Mouse (Mus musculus) left cerebral cortex, postnatal 10 days (tissue): ENCODE measurements around the gene Aip. TPM values are rescaled to one million over a fixed set of nuclear protein-coding genes. Genes with fewer than 3 reads are reported as not detected.

ENCODE experiments used
- DNase-seq, 2 experiments: peaks; one replicate each; pipeline ENCODE4 v3.0.0; 2021 to 2022; ENCODE audit warnings: low spot score in 2 of 2, mixed read lengths in 1 of 2; ENCODE audit errors: extremely low spot score in 1 of 2
- intact Hi-C: fragments of 180-260 bp; cut with DNase I; formaldehyde crosslinking; loops from one replicate; pipeline ENCODE4 v1.15.1; 2025
- total RNA-seq, 2 experiments: library from RNA; stranded (reverse); gene quantifications; 2 replicates each; pipeline ENCODE4 v1.2.3; 2021

Gene Aip
- total RNA-seq, 2 experiments from 2014 or later: 74.2 to 83.5 TPM

DNA sequence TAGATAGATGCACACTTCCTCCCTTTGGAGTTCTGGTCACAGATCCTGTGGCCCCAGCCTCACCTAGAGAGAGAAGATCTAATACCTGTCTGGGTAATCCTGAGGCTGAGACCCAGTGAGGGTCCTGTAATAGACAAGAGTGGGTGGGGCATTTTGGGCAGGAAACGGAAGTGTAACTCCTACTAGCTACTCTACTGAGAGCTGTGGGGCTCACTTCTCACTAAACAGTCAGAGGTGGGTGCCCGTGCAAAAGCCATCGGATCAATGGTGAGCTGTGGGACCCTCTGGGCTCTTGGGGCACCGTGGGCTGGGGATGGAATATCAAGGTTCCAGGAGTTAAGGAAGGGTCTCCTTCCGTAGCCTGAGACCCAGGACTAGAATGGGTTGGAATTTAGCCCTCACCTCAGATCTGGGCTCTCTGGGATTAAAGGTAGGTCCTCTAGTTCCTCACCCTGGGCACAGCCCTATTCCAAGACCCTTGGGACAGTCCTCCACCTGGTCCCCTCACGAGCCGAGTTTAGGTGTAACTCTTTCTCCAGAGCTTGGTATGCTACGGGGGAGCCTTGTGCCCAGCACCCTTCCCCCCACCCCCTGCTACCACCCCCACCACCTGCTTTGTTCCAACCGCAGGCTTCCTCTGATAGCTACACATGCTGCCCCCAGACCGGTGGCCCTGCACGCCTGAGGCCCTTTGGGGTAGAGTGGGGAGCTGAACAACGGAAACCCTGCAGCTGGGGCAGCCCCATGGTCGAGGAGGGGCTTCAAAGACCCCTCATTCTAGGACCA lies 29.0 kb upstream of the Aip start:
- no peak for DNase-seq
- intact Hi-C loops: no loop called here

GRCm38 (mm10) chr19:4153232-4153654 lies 27.6 kb upstream of the Aip start, which contains the start of gene Ptprcap:
TSS of gene Ptprcap (plus strand) at chr19:4153604.
- intact Hi-C loops: no loop called here
- peak in 1 of 2 experiments; percentile 31 for DNase-seq

DNA sequence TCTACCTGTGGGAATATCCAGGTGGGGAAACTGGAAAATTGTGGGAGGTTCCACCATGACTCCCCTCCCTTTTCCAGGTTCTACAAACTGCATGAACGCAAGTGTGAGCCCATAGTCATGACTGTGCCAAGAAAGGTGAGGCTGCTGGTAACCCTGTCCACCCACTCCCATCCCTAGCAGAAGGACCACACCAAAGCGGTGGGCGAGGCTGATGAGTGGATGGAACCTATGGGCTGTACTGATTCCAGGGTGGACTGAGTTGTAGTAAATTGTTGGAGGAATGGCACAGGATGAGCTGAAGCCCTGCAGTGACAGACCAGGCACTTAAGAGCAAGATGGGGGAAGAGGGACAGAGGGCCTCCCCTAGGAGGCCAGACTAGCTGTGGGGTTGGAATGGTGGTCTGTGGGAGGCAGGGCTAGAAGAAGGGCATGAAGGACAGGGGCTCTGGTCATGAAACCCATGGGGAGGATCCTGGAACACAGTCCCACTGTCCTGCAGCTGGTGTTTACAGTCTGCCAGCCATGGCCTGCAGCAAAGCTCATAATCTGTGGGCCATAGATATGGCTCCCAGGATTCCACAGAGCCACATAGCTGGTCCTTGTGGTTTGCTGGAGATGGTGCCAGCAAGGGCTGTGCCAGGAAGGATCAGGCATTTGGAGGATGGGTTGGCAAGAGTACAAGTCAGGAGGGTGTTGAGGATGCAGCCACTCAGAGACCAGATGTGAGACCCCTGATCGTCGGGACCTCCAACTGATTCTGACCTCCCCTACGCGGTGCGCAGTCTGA lies 27.0 kb upstream of the Aip start:
- intact Hi-C loops: no loop called here
- DNase-seq: peak in 1 of 2 experiments; percentile 13

- intact Hi-C loops: no loop called here
- no peak for DNase-seq
Measured at GRCm38 (mm10) chr19:4151898-4152297, 26.2 kb upstream of the Aip start.

DNA sequence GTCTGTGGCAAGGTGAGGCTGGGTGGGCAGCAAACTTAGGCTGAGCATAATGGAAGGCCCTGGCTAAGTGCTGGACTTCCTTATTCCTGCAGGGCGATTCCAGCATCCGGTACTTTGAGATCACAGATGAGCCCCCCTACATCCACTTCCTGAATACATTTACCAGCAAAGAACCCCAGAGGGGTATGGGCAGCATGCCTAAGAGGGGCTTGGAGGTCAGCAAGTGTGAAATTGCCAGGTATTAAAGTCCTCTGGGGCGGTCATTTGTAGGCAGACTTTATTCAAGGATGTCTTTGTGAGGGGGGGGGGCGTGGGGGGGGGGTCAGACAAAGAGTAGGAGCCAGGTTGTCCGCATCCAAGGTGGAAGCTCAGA lies 25.8 kb upstream of the Aip start:
- no peak for DNase-seq
- intact Hi-C loops: no loop called here

- DNase-seq: peak in 1 of 2 experiments; percentile 30
Measured at GRCm38 (mm10) chr19:4150567-4151487, 25.2 kb upstream of the Aip start.

DNA sequence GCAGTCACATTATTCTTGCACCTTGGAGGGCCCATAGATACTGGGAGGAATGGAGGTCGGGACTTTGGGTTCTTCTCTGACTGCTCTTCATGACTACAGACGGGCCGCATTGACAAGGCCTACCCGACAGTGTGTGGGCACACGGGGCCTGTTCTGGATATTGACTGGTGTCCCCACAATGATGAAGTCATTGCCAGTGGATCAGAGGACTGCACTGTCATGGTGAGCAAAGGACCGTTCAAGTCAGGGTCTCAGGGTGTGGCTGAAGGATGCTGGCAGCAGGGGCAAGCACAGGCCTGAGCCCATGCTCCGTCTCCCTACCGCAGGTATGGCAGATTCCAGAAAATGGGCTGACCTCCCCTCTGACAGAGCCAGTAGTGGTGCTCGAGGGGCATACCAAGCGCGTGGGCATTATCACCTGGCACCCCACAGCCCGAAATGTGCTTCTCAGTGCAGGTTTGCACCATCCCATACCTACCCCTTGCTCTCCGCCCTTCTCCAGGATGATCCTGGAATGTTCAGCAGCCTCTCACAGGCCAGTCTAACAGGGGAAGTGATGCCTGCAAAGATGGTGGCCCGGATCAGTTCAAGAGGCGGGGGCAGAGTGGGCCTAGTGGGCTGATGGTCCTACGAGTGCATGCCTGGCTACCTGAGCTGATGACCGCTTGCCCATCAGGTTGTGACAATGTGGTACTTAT lies 24.3 kb upstream of the Aip start:
- DNase-seq: peak in 1 of 2 experiments; percentile 24
- intact Hi-C loops: no loop called here

More at GRCm38 (mm10) chr19:4150567-4151487, 25.2 kb upstream of the Aip start:
- intact Hi-C loops: no loop called here

DNA sequence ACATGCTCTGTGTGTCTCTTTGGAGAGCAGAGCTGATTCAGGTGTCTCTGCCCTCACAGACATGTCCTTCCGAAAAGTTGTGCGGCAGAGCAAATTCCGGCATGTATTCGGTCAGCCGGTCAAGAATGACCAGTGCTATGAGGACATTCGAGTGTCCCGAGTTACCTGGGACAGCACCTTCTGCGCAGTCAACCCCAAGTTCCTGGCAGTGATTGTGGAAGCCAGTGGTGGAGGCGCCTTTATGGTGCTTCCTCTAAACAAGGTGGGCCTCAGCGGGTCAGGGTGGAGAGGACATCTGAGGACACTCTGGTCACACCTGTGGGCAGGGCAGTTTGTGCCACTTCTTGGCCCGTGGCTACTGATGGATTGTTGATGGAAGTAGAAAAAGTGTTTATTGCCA lies 23.6 kb upstream of the Aip start:
- no peak for DNase-seq
- intact Hi-C loops: no loop called here

DNA sequence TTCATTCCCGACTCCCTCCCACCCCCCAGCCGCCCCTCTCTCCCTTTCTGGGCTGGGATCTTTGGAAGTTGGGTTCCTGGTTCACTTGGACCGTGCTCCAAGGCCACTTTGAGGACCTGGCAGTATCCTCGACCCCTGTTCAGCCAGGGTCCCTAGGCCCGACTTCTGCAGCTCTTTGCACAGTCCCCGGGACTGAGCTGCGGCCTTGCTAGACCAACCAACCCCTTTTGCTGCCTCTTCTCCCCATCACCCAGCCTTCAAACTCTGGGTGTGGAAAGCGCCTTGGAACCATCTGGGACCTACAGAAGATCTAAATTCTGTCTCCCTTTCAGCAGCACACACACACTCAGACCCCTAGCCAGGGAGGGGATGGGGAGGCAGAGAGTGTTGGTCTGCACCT lies 23.2 kb upstream of the Aip start:
- intact Hi-C loops: no loop called here
- DNase-seq: no peak

DNA sequence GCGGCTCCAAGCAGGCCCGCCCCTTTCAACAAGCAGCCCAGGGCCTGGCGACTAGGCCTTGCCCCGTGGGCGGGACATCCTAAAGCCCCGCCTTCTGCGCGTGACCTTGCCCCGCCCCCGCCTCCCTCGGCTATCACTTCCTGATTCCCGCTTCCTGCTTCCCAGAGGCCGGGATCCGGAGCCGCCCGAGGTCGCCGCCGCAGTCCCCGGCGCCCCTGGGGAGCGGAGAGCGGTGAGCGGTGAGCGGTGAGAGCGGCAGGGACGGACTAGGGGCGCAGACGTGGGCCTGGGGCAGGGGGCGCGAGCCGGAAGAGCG lies 22.8 kb upstream of the Aip start, which contains the start of gene Coro1b:
Coro1b (plus strand) TSS at position 129 of the 316 bp plus-strand sequence.
- DNase-seq: peak; percentile 90 to 97
- intact Hi-C loops: no loop called here

DNA sequence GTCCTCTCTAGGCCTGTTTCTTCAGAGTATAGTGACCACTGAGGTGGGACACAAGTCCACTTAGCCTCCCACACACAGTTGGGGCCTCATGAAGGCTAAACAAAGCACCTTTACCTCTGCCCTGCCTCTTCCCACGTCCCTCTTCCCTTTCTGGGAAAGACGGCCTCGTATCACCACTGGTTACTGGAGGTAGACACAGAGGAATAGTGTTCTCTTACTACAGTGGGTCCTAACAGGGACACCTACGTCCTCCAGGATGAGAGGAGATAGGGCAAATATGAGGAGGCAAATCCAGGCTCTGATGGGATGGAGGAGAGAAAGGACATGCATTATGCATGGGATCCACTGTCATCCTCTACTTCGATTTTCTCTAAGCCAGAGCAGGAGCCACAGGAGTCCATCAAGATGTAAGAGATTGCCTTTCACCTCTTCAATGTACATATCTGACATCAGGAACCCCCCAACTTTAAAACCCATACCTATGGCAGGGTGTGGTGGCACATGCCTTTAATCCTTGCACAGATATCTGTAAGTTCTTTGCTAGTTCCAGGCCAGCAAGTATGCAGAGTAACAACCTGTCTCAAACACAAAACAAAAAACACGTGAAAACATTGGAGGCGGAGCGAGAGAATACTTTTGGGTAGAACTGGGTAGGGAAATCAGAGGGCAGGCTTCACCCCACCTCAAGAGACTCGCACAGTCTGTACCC lies 22.3 kb upstream of the Aip start:
- intact Hi-C loops: no loop called here
- no peak for DNase-seq

GRCm38 (mm10) chr19:4147022-4147405 lies 21.4 kb upstream of the Aip start:
- DNase-seq: no peak
- intact Hi-C loops: no loop called here

- DNase-seq: no peak
- intact Hi-C loops: no loop called here
Measured at GRCm38 (mm10) chr19:4146366-4147021, 20.8 kb upstream of the Aip start.

DNA sequence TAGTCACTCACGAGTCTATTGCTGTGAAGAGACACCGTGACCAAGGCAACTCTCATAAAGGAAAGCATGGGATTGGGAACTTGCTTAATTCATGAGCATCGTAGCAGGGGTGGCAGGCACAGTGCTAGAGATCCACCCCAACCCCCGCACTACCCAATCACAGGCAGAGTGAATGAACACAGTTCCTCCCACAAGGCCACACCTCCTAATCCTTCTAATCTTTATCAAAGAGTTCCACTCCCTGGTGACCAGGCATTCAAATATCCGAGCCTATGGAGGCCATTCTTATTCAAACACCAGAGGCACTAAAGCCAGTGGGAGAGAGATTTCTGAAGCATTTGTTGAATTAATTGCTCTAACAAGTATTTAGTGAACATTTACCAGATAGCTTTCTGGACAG lies 20.3 kb upstream of the Aip start:
- DNase-seq: no peak
- intact Hi-C loops: no loop called here

DNA sequence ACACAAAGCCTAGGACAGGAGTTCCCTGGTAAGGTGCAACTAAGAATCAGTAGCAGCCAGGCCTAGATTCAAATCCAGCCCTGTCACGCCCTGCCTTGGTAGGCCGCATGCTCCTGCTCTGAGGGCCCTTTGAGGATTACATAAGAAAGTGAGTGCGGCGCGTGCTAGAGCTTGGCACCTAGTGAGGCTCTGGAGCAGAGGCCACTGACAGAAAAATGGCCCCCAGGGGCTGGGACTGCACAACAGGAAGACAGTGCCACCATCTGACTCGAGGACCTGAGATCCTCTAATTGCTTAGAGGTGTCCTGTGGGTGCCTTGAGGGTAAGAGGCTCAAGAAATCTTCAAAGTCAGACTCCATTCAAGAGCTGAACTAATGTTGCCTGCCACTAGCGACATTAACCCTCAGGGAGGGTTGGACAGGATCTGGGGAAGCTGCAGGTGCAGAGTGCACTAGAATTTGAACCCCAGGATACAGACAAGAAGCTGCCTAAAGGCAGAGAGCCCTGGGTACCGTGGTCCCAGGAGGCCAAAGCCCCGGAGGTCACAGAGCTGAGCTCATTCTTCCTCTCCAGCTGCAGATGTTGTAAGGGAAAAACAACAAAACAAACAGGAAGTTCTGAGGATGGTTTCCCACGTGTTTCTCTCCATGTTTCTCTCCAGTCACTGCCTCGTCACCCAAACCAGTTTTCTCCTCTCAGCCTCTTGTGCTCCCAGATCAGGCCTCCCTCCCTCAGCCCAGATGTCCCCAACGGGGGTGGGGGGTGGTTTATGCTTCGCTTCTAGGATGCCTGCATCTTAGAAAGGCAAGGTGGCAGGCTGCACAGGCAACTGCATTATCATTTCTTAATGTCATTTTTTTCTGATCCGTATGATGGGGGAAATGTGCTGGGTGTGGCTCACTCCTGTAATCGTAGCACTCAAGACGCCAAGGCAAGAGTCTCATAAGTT lies 19.2 kb upstream of the Aip start:
- DNase-seq: peak in 1 of 2 experiments; percentile 67
- intact Hi-C loops: no loop called here

DNA sequence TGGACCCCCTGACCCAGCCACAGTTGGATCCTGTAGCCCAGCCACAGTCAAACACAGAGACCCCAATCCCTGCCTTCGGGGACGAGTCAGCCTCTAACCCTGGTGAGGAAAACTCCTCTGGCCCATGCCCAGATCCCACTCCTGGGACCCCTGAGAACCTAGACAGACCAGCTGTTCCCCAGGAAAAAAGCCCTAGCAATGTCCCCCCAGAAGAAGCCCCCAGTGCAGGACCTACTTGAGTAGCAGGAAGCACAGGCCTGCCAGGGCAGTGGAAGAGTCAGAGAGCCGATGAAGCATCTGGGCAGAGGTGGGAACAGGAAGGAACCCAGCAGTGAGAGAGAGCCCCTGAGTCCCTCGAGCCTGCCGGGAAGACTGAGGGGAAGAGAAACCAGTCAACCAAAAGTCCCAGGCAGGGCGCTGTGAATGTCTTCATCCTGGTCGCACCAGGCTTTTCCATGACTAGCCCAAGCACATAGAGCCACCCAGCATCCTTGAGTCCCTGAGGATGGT lies 18.2 kb upstream of the Aip start, which contains the start of gene Cabp4:
Cabp4 (minus strand) TSS at position 275 of the 510 bp plus-strand sequence.
- no peak for DNase-seq
- intact Hi-C loops: no loop called here
